Mouse (Mus musculus) stomach, embryonic 14.5 days (tissue): Measurements from ENCODE around the gene Gm21028. TPM values are rescaled to one million over a fixed set of nuclear protein-coding genes. Genes with fewer than 3 reads are reported as not detected.
"Not testable (repeated sequence)": the region's sequence is repeated elsewhere in the genome, so short reads cannot be mapped to it uniquely, and the experiment has no call there.

ENCODE experiments used
- ATAC-seq: fragments of 200-750 bp; cut with Nextera tagmentation; 2 replicates; pipeline ENCODE4 v1.8.0; 2017; ENCODE audit warnings: low read depth, moderate TSS enrichment; ENCODE audit not compliant: insufficient number of reproducible peaks, insufficient read depth, low FRiP score
- H3K27ac ChIP-seq: fragments of 300-500 bp; sonication (generic); 2 replicates; pipeline ENCODE4 v1.5.1; 2014; ENCODE audit warnings: mild to moderate bottlenecking, low read length, moderate library complexity, mixed read lengths
- H3K27me3 ChIP-seq: fragments of 300-500 bp; sonication (generic); 2 replicates; pipeline ENCODE4 v1.6.1; 2014; ENCODE audit warnings: low read length, control low read depth, mixed read lengths; ENCODE audit not compliant: control insufficient read depth, insufficient read depth
- H3K36me3 ChIP-seq: fragments of 300-500 bp; sonication (generic); 2 replicates; pipeline ENCODE4 v1.6.1; 2014; ENCODE audit warnings: mild to moderate bottlenecking, control low read depth, low read length, moderate library complexity, mixed read lengths; ENCODE audit not compliant: control insufficient read depth, insufficient read depth
- H3K4me1 ChIP-seq: fragments of 300-500 bp; sonication (generic); 2 replicates; pipeline ENCODE4 v1.6.1; 2014; ENCODE audit warnings: low read length, control low read depth, mixed read lengths; ENCODE audit not compliant: control insufficient read depth, insufficient read depth
- H3K4me2 ChIP-seq: fragments of 300-500 bp; sonication (generic); replicated peaks from 2 replicates; pipeline ENCODE4 v1.6.1; 2014; ENCODE audit warnings: low read depth, low read length, control low read depth
- H3K4me3 ChIP-seq: fragments of 300-500 bp; sonication (generic); 2 replicates; pipeline ENCODE4 v1.5.1; 2014; ENCODE audit warnings: low read depth, low read length, control low read depth
- H3K9ac ChIP-seq: fragments of 300-500 bp; sonication (generic); replicated peaks from 2 replicates; pipeline ENCODE4 v1.6.1; 2014; ENCODE audit warnings: low read depth, mild to moderate bottlenecking, control low read depth, low read length, moderate library complexity, mixed read lengths
- H3K9me3 ChIP-seq: fragments of 300-500 bp; sonication (generic); 2 replicates; pipeline ENCODE4 v1.6.1; 2016; ENCODE audit warnings: low read depth, low read length, control low read depth; ENCODE audit not compliant: control insufficient read depth
- WGBS: fragments of 180-500 bp; shearing (Covaris S2); extraction: QIAGEN DNeasy Blood & Tissue Kit; methylation state at CpG from one replicate; pipeline ENCODE4 v1.1.7; 2014; 5-methylcytosine and 5-hydroxymethylcytosine counted together
- microRNA-seq: library from miRNA; unstranded; fragments of <30 nt; microRNA quantifications from one replicate; pipeline ENCODE4, GENCODE M21; 2016
- polyA plus RNA-seq: library from polyadenylated mRNA; unstranded; fragments of >200 nt; fragmentation: Nextera tagmentation; extraction: Ambion mirVana; gene quantifications from 2 replicates; pipeline ENCODE4 v1.2.1, GENCODE M21; 2014

The Gm21028 gene
- not detected in 2 replicates for polyA plus RNA-seq

- peaks cover 38% of the 10 kb centered on the region for H3K9me3 ChIP-seq
- WGBS = 91% methylated on average over 5 of the region's 5 CpGs
- H3K27me3 ChIP-seq = no peaks in the 10 kb centered on the region
- no peaks in the 10 kb centered on the region for H3K36me3 ChIP-seq
- no peaks in the 10 kb centered on the region for H3K4me1 ChIP-seq
- no peak within 1 kb of the TSS for H3K27ac ChIP-seq
- H3K9ac ChIP-seq = no peak within 1 kb of the TSS
- no peak for ATAC-seq
- no peak within 1 kb of the TSS for H3K4me2 ChIP-seq
- H3K4me3 ChIP-seq = no peak within 1 kb of the TSS
Measured at GRCm38 (mm10) chr7:42578488-42578887, at the start of gene Gm21028. TSS of gene Gm21028 (minus strand) at chr7:42578588.

GRCm38 (mm10) chr7:42595666-42596065, 17.3 kb upstream of the Gm21028 start:
- ATAC-seq, H3K27me3 ChIP-seq, H3K9me3 ChIP-seq: not testable (repeated sequence)

GRCm38 (mm10) chr7:42592413-42592812, 14.0 kb upstream of the Gm21028 start, which contains the start of gene Zfp977:
TSS of gene Zfp977 (minus strand) at chr7:42592547.
- H3K4me2 ChIP-seq, H3K9ac ChIP-seq, H3K27me3 ChIP-seq, ATAC-seq, H3K27ac ChIP-seq, H3K9me3 ChIP-seq, H3K4me3 ChIP-seq, H3K4me1 ChIP-seq, H3K36me3 ChIP-seq: not testable (repeated sequence)
- 91% methylated on average over 11 of the region's 11 CpGs for WGBS

More at GRCm38 (mm10) chr7:42595666-42596065, 17.3 kb upstream of the Gm21028 start:
- not testable (repeated sequence) for H3K4me3 ChIP-seq, H3K4me2 ChIP-seq, H3K9ac ChIP-seq, H3K4me1 ChIP-seq, H3K27ac ChIP-seq, H3K36me3 ChIP-seq

- not testable (repeated sequence) for ATAC-seq, H3K4me2 ChIP-seq, H3K36me3 ChIP-seq, H3K9me3 ChIP-seq, H3K9ac ChIP-seq, H3K27ac ChIP-seq, H3K4me1 ChIP-seq, H3K4me3 ChIP-seq, H3K27me3 ChIP-seq
Measured at GRCm38 (mm10) chr7:42591311-42591710, 12.9 kb upstream of the Gm21028 start.

GRCm38 (mm10) chr7:42551766-42552165, 26.6 kb downstream of the Gm21028 start:
- Histone ChIP-seq H3K27ac (no peak overlapping the region), H3K9ac (no peak overlapping the region), H3K4me3 (no peak overlapping the region), H3K9me3 (no peaks in the 10 kb centered on the region), H3K27me3 (no peaks in the 10 kb centered on the region), H3K4me1 (no peaks in the 10 kb centered on the region), H3K36me3 (no peaks in the 10 kb centered on the region), H3K4me2 (no peak overlapping the region)
- ATAC-seq = no peak
- WGBS = 79% methylated on average over 3 of the region's 3 CpGs

Small RNA genes lying within 50 kb of the gene (microRNA-seq; reads per million reads assigned to microRNA genes)
- gene Gm24938 = not detected

Other genes with a start within 250 kb of the Gm21028 start
- not detected in 2 replicates for gene 4933421I07Rik, start 130.5 kb downstream of the Gm21028 start, polyA plus RNA-seq
- 11.9 and 15.6 TPM in 2 replicates for gene Zfp141, start 72.8 kb downstream of the Gm21028 start, polyA plus RNA-seq
- 2.1 and 4.2 TPM in 2 replicates for gene Zfp977, start 14.0 kb upstream of the Gm21028 start, polyA plus RNA-seq
- 5.3 and 5.9 TPM in 2 replicates for gene Zfp976, start 64.0 kb upstream of the Gm21028 start, polyA plus RNA-seq
- 9.5 and 10.8 TPM in 2 replicates for gene Zfp975, start 114.2 kb upstream of the Gm21028 start, polyA plus RNA-seq
- gene Gm17067, start 148.4 kb upstream of the Gm21028 start, polyA plus RNA-seq = not detected in 2 replicates
- not detected in 2 replicates for gene Vmn2r62, start 214.9 kb upstream of the Gm21028 start, polyA plus RNA-seq